Mouse (Mus musculus) intestine, postnatal 0 days (tissue): ENCODE measurements around the gene Capn2. TPM values are rescaled to one million over a fixed set of nuclear protein-coding genes. Genes with fewer than 3 reads are reported as not detected.

Source experiments
- ATAC-seq: fragments of 200-750 bp; cut with Nextera tagmentation; 2 replicates; pipeline ENCODE4 v1.8.0; 2017; ENCODE audit warnings: mild to moderate bottlenecking, moderate TSS enrichment, moderate library complexity
- H3K27ac ChIP-seq: fragments of 300-500 bp; sonication (generic); 2 replicates; pipeline ENCODE4 v1.5.1; 2014; ENCODE audit warnings: mild to moderate bottlenecking, low read depth, low read length, moderate library complexity
- H3K27me3 ChIP-seq: fragments of 300-500 bp; sonication (generic); replicated peaks from 2 replicates; pipeline ENCODE4 v1.6.1; 2014; ENCODE audit warnings: low read length, mixed read lengths; ENCODE audit not compliant: control insufficient read depth, insufficient read depth
- H3K36me3 ChIP-seq: fragments of 300-500 bp; sonication (generic); 2 replicates; pipeline ENCODE4 v1.6.1; 2014; ENCODE audit warnings: mild to moderate bottlenecking, moderate library complexity; ENCODE audit not compliant: control insufficient read depth, insufficient read depth
- H3K4me1 ChIP-seq: fragments of 300-500 bp; sonication (generic); replicated peaks from 2 replicates; pipeline ENCODE4 v1.6.1; 2014; ENCODE audit warnings: antibody characterized with exemption, low read length, mixed read lengths; ENCODE audit not compliant: control insufficient read depth, insufficient read depth
- H3K4me2 ChIP-seq: fragments of 300-500 bp; sonication (generic); replicated peaks from 2 replicates; pipeline ENCODE4 v1.6.1; 2014; ENCODE audit warnings: low read depth, mild to moderate bottlenecking, moderate library complexity
- H3K4me3 ChIP-seq: fragments of 300-500 bp; sonication (generic); 2 replicates; pipeline ENCODE4 v1.5.1; 2014; ENCODE audit warnings: low read depth, low read length
- H3K9ac ChIP-seq: fragments of 300-500 bp; sonication (generic); 2 replicates; pipeline ENCODE4 v1.6.1; 2014; ENCODE audit warnings: mild to moderate bottlenecking, low read depth, low read length
- H3K9me3 ChIP-seq: fragments of 300-500 bp; sonication (generic); 2 replicates; pipeline ENCODE4 v1.6.1; 2016; ENCODE audit warnings: mixed run types; ENCODE audit not compliant: control insufficient read depth
- CTCF ChIP-seq: sonication (generic); IDR thresholded peaks from 2 replicates; pipeline ENCODE4 v1.5.1; 2016; ENCODE audit warnings: low read depth, mild to moderate bottlenecking, control low read depth, antibody characterized with exemption, moderate library complexity
- WGBS: fragments of 180-500 bp; shearing (Covaris S2); extraction: QIAGEN DNeasy Blood & Tissue Kit; methylation state at CpG from one replicate; pipeline ENCODE4 v1.1.7; 2014; 5-methylcytosine and 5-hydroxymethylcytosine counted together
- polyA plus RNA-seq: library from polyadenylated mRNA; unstranded; fragments of >200 nt; fragmentation: Nextera tagmentation; extraction: Ambion mirVana; gene quantifications from 2 replicates; pipeline ENCODE4 v1.2.1, GENCODE M21; 2015

Gene Capn2
- polyA plus RNA-seq, 1 experiment from 2014 or later: 34.0 TPM

- 82% methylated on average over 3 of the region's 3 CpGs for WGBS
- no peaks in the 10 kb centered on the region for H3K27me3 ChIP-seq
- no peak overlapping the region for H3K9ac ChIP-seq
- no peaks in the 10 kb centered on the region for H3K9me3 ChIP-seq
- no peak for TF ChIP-seq CTCF
- H3K36me3 ChIP-seq: peaks cover 34% of the 10 kb centered on the region
- H3K4me2 ChIP-seq: no peak overlapping the region
- peaks cover 8% of the 10 kb centered on the region; the same call in 1 of the 2 replicates for H3K4me1 ChIP-seq
- H3K4me3 ChIP-seq: no peak overlapping the region
- no peak overlapping the region for H3K27ac ChIP-seq
- ATAC-seq: no peak
Measured at GRCm38 (mm10) chr1:182429826-182430225, 87.6 kb downstream of the Capn2 start.

GRCm38 (mm10) chr1:182427426-182427825 is 90.0 kb downstream of the Capn2 start:
- Histone ChIP-seq H3K4me2 (no peak overlapping the region), H3K4me1 (peaks cover 8% of the 10 kb centered on the region; the same call in 1 of the 2 replicates), H3K9ac (no peak overlapping the region), H3K9me3 (no peaks in the 10 kb centered on the region), H3K36me3 (peaks cover 24% of the 10 kb centered on the region), H3K4me3 (no peak overlapping the region), H3K27me3 (no peaks in the 10 kb centered on the region), H3K27ac (no peak overlapping the region)
- TF ChIP-seq CTCF: no peak
- no peak for ATAC-seq
- 74% methylated on average over 1 of the region's 1 CpGs for WGBS

- peaks cover 8% of the 10 kb centered on the region; the same call in 1 of the 2 replicates for H3K4me1 ChIP-seq
- H3K27me3 ChIP-seq: no peaks in the 10 kb centered on the region
- H3K27ac ChIP-seq: no peak overlapping the region
- no peak overlapping the region for H3K4me3 ChIP-seq
- no peak for TF ChIP-seq CTCF
- ATAC-seq: no peak
- no peaks in the 10 kb centered on the region for H3K9me3 ChIP-seq
- H3K4me2 ChIP-seq: no peak overlapping the region
- WGBS: 41% methylated on average over 2 of the region's 2 CpGs
- no peak overlapping the region for H3K9ac ChIP-seq
- peaks cover 14% of the 10 kb centered on the region for H3K36me3 ChIP-seq
Measured at GRCm38 (mm10) chr1:182426444-182426843, 91.0 kb downstream of the Capn2 start.

GRCm38 (mm10) chr1:182425176-182425575 is 92.2 kb downstream of the Capn2 start:
- Histone ChIP-seq H3K27ac (no peak overlapping the region), H3K36me3 (peaks cover 7% of the 10 kb centered on the region), H3K4me1 (peaks cover 8% of the 10 kb centered on the region; the same call in 1 of the 2 replicates), H3K9me3 (no peaks in the 10 kb centered on the region), H3K9ac (no peak overlapping the region), H3K27me3 (no peaks in the 10 kb centered on the region), H3K4me2 (no peak overlapping the region), H3K4me3 (no peak overlapping the region)
- 67% methylated on average over 3 of the region's 3 CpGs for WGBS
- no peak for TF ChIP-seq CTCF
- no peak for ATAC-seq

GRCm38 (mm10) chr1:182424274-182424673 is 93.1 kb downstream of the Capn2 start:
- no peak overlapping the region for H3K4me3 ChIP-seq

GRCm38 (mm10) chr1:182419481-182419880 is 97.9 kb downstream of the Capn2 start:
- no peak for TF ChIP-seq CTCF
- H3K27me3 ChIP-seq: no peaks in the 10 kb centered on the region
- WGBS: 79% methylated on average over 3 of the region's 3 CpGs
- no peak overlapping the region for H3K9ac ChIP-seq
- H3K27ac ChIP-seq: no peak overlapping the region
- H3K9me3 ChIP-seq: no peaks in the 10 kb centered on the region
- H3K4me1 ChIP-seq: no peaks in the 10 kb centered on the region
- H3K4me3 ChIP-seq: no peak overlapping the region
- no peak for ATAC-seq
- H3K36me3 ChIP-seq: no peaks in the 10 kb centered on the region
- H3K4me2 ChIP-seq: no peak overlapping the region

More at GRCm38 (mm10) chr1:182424274-182424673, 93.1 kb downstream of the Capn2 start:
- Histone ChIP-seq H3K4me1 (peaks cover 8% of the 10 kb centered on the region; the same call in 1 of the 2 replicates), H3K27ac (no peak overlapping the region), H3K9ac (no peak overlapping the region), H3K4me2 (no peak overlapping the region), H3K36me3 (peaks cover under 1% of the 10 kb centered on the region; the same call in 1 of the 2 replicates), H3K27me3 (no peaks in the 10 kb centered on the region), H3K9me3 (no peaks in the 10 kb centered on the region)
- no peak for ATAC-seq
- TF ChIP-seq CTCF: no peak
- WGBS: 72% methylated on average over 2 of the region's 2 CpGs

Other genes with a start within 250 kb of the Capn2 start
- gene Degs1, start 234.8 kb downstream of the Capn2 start, polyA plus RNA-seq: 96.7 and 98.2 TPM in 2 replicates
- gene Fbxo28, start 176.0 kb downstream of the Capn2 start, polyA plus RNA-seq: 9.7 and 10.6 TPM in 2 replicates
- 10.8 and 11.1 TPM in 2 replicates for gene Trp53bp2, start 108.4 kb downstream of the Capn2 start, polyA plus RNA-seq
- gene Capn8, start 47.4 kb upstream of the Capn2 start, polyA plus RNA-seq: 1.0 and 1.4 TPM in 2 replicates
- not detected in 2 replicates for gene Ccdc185, start 231.6 kb upstream of the Capn2 start, polyA plus RNA-seq
- 4.6 and 5.3 TPM in 2 replicates for gene Susd4, start 246.3 kb upstream of the Capn2 start, polyA plus RNA-seq